Mouse (Mus musculus) intestine, embryonic 16.5 days (tissue): ENCODE results near the gene Fbln5. TPM values are rescaled to one million over a fixed set of nuclear protein-coding genes. Genes with fewer than 3 reads are reported as not detected.

Experiments
- ATAC-seq: fragments of 200-750 bp; cut with Nextera tagmentation; 2 replicates; pipeline ENCODE4 v1.8.0; 2017; ENCODE audit warnings: moderate TSS enrichment, moderate library complexity
- H3K27ac ChIP-seq: fragments of 300-500 bp; sonication (generic); 2 replicates; pipeline ENCODE4 v1.5.1; 2014; ENCODE audit warnings: mild to moderate bottlenecking, low read length
- H3K27me3 ChIP-seq: fragments of 300-500 bp; sonication (generic); replicated peaks from 2 replicates; pipeline ENCODE4 v1.6.1; 2014; ENCODE audit warnings: low read length, control low read depth, mixed read lengths; ENCODE audit not compliant: control insufficient read depth, insufficient read depth
- H3K36me3 ChIP-seq: fragments of 300-500 bp; sonication (generic); 2 replicates; pipeline ENCODE4 v1.6.1; 2014; ENCODE audit warnings: low read length, control low read depth; ENCODE audit not compliant: control insufficient read depth, insufficient read depth
- H3K4me1 ChIP-seq: fragments of 300-500 bp; sonication (generic); 2 replicates; pipeline ENCODE4 v1.6.1; 2014; ENCODE audit warnings: low read length, control low read depth, mixed read lengths; ENCODE audit not compliant: control insufficient read depth, insufficient read depth
- H3K4me2 ChIP-seq: fragments of 300-500 bp; sonication (generic); 2 replicates; pipeline ENCODE4 v1.6.1; 2014; ENCODE audit warnings: low read depth, low read length, control low read depth
- H3K4me3 ChIP-seq: fragments of 300-500 bp; sonication (generic); 2 replicates; pipeline ENCODE4 v1.5.1; 2014; ENCODE audit warnings: mild to moderate bottlenecking, low read length
- H3K9ac ChIP-seq: fragments of 300-500 bp; sonication (generic); 2 replicates; pipeline ENCODE4 v1.6.1; 2014; ENCODE audit warnings: low read depth, low read length
- H3K9me3 ChIP-seq: fragments of 300-500 bp; sonication (generic); 2 replicates; pipeline ENCODE4 v1.6.1; 2016; ENCODE audit warnings: low read length, control low read depth; ENCODE audit not compliant: control insufficient read depth
- WGBS: fragments of 180-500 bp; shearing (Covaris S2); extraction: QIAGEN DNeasy Blood & Tissue Kit; methylation state at CpG from one replicate; pipeline ENCODE4 v1.1.7; 2014; 5-methylcytosine and 5-hydroxymethylcytosine counted together
- polyA plus RNA-seq: library from polyadenylated mRNA; unstranded; fragments of >200 nt; fragmentation: Nextera tagmentation; extraction: Ambion mirVana; gene quantifications from 2 replicates; pipeline ENCODE4 v1.2.1, GENCODE M21; 2015

The Fbln5 gene
- 59.6 and 64.9 TPM in 2 replicates for polyA plus RNA-seq

- no peaks in the 10 kb centered on the region for H3K27me3 ChIP-seq
- H3K36me3 ChIP-seq, result no peaks in the 10 kb centered on the region
- H3K4me2 ChIP-seq, result peak within 1 kb of the TSS; percentile 93
- WGBS, result under 1% methylated on average over 46 of the region's 46 CpGs
- H3K9me3 ChIP-seq, result no peaks in the 10 kb centered on the region
- peaks cover 7% of the 10 kb centered on the region for H3K4me1 ChIP-seq
- H3K4me3 ChIP-seq, result peak within 1 kb of the TSS; percentile 56
- peak within 1 kb of the TSS; percentile 76 for H3K27ac ChIP-seq
- peak; percentile 85 for ATAC-seq
- H3K9ac ChIP-seq, result peak within 1 kb of the TSS; percentile 58
Measured at GRCm38 (mm10) chr12:101818608-101819370, at the start of gene Fbln5. Gene Fbln5, minus strand, starts transcription at chr12:101819055.

GRCm38 (mm10) chr12:101862286-101862964, 43.6 kb upstream of the Fbln5 start:
- Histone ChIP-seq H3K9me3 (no peaks in the 10 kb centered on the region), H3K4me1 (no peaks in the 10 kb centered on the region), H3K27me3 (no peaks in the 10 kb centered on the region), H3K4me3 (no peak overlapping the region), H3K9ac (no peak overlapping the region), H3K36me3 (no peaks in the 10 kb centered on the region), H3K4me2 (no peak overlapping the region), H3K27ac (no peak overlapping the region)
- no peak for ATAC-seq
- WGBS, result 87% methylated on average over 10 of the region's 10 CpGs

GRCm38 (mm10) chr12:101860256-101860655, 41.4 kb upstream of the Fbln5 start:
- Histone ChIP-seq H3K4me2 (no peak overlapping the region), H3K4me3 (no peak overlapping the region), H3K9ac (no peak overlapping the region), H3K4me1 (no peaks in the 10 kb centered on the region), H3K27ac (no peak overlapping the region), H3K36me3 (no peaks in the 10 kb centered on the region), H3K9me3 (no peaks in the 10 kb centered on the region), H3K27me3 (no peaks in the 10 kb centered on the region)
- no peak for ATAC-seq
- 98% methylated on average over 1 of the region's 1 CpGs for WGBS

DNA sequence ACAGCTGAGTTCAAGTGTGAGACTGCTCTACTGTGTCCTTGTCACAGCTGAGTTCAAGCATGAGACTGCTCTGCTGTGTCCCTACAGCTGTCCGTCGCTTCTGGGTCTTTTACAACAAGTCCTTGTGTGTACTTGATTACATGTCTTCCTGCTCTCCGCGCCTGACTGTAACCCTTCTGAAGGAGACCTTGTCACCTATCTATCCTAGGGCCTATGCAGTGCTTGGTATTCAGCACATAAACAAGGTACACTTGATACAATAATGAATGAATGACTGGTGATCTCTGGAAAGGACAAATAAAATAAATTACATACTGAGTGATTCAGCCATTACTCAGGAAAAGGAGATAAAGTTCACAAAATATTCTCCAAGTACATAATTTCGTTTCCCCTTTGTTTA, 39.2 kb upstream of the Fbln5 start:
- H3K4me1 ChIP-seq, result no peaks in the 10 kb centered on the region
- ATAC-seq, result no peak
- 91% methylated on average over 5 of the region's 5 CpGs for WGBS
- no peaks in the 10 kb centered on the region for H3K36me3 ChIP-seq
- H3K27me3 ChIP-seq, result no peaks in the 10 kb centered on the region
- H3K27ac ChIP-seq, result no peak overlapping the region
- no peak overlapping the region for H3K4me2 ChIP-seq
- H3K9me3 ChIP-seq, result no peaks in the 10 kb centered on the region
- no peak overlapping the region for H3K4me3 ChIP-seq
- no peak overlapping the region for H3K9ac ChIP-seq

- Histone ChIP-seq H3K4me1 (no peaks in the 10 kb centered on the region), H3K9me3 (no peaks in the 10 kb centered on the region), H3K9ac (no peak overlapping the region), H3K4me2 (no peak overlapping the region), H3K4me3 (no peak overlapping the region), H3K27me3 (no peaks in the 10 kb centered on the region), H3K36me3 (no peaks in the 10 kb centered on the region), H3K27ac (no peak overlapping the region)
- no peak for ATAC-seq
- WGBS, result 96% methylated on average over 11 of the region's 11 CpGs
Measured at GRCm38 (mm10) chr12:101854336-101854735, 35.5 kb upstream of the Fbln5 start.

DNA sequence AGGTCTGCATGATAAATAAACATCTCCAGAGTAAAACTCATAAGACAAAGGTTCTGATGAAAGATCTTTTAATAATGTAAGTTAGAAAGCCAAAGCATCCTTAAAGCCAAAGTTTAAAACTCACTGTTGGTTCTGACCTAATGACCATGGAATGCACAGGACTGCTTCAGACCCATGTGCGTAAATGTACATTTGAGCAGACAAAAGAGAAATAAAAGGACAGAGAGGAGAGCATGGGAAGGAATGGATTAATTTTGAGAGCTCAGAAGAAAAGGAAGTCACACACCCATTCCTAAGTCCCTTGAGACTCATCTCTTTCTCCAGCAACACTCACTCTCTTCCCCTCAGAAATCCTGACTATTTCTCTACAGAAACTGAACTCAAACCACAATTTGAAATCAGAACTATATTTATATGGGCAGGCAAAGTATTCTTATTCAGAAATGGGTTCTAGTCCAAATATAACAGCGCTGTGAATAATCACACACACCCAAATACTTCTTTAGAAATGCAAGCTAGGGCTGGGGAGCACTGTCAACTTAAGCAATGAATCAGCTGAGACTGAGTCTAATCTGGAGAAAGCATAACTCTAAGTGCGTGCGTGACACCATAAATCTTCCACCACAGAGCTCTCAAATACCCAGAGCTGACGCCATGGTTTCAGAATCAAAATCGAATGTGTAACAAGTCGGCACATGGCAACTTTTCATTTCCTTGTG, 33.1 kb upstream of the Fbln5 start:
- H3K4me2 ChIP-seq, result no peak overlapping the region
- no peak overlapping the region for H3K4me3 ChIP-seq
- H3K9me3 ChIP-seq, result no peaks in the 10 kb centered on the region
- H3K27me3 ChIP-seq, result no peaks in the 10 kb centered on the region
- no peaks in the 10 kb centered on the region for H3K36me3 ChIP-seq
- H3K27ac ChIP-seq, result no peak overlapping the region
- no peaks in the 10 kb centered on the region for H3K4me1 ChIP-seq
- no peak overlapping the region for H3K9ac ChIP-seq
- WGBS, result 83% methylated on average over 7 of the region's 7 CpGs
- no peak; the same call in 1 of the 2 replicates for ATAC-seq

DNA sequence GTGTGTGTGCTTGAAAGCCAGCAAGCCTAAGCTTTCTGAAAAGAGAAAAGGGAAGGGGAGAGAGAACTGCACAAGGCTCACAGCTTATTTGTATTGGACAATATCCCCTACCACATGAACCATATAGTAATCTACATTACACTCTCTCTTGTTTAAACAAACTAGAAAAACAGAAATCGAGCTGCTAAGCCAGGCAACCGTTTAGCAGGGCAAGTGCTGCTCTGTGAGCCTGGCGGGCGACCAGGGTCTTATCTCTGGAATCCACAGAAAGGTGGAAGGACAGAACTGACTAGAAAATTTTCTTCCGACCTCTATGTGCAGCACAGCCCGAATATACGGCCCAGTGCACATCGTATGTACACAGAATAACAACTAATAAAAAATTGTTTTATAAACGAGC, 32.5 kb upstream of the Fbln5 start:
- H3K27ac ChIP-seq, result no peak overlapping the region
- no peaks in the 10 kb centered on the region for H3K4me1 ChIP-seq
- H3K9ac ChIP-seq, result no peak overlapping the region
- no peaks in the 10 kb centered on the region for H3K36me3 ChIP-seq
- no peaks in the 10 kb centered on the region for H3K9me3 ChIP-seq
- H3K4me3 ChIP-seq, result no peak overlapping the region
- WGBS, result 65% methylated on average over 9 of the region's 9 CpGs
- H3K4me2 ChIP-seq, result no peak overlapping the region
- ATAC-seq, result no peak
- H3K27me3 ChIP-seq, result no peaks in the 10 kb centered on the region

DNA sequence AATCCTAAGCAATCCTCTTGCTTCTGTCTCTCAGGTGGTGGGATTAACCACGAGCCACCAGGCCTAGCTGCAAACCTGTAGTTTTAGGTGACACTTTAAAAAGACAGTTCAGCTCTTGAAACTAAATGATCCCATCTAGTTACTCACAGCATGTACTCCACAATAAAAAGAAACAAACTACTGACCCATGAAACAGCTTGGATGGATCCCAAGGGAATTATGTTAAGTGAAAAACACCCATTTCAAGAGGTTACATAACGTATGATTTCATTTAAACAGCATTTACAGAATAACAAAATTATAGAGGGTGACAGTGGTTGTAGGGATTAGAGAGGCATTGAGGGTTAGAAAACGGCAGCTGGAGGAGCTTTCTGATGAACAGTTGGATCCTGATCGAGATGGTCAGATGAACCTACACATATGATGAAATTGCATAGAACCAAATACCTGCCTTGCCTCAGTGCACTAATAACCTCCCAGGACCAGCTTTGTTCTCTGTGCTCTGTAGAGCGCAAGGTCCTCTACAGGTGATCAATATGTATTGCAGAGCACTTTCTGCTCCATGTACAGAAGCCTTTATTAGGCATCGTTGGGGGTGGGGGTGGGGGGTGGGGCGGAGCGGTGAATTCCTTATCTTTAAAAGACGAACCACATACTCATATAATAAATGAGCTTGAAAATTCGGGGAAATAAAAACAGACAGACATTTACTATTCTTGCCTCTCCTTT, 17.9 kb upstream of the Fbln5 start:
- no peak overlapping the region for H3K4me2 ChIP-seq
- 84% methylated on average over 10 of the region's 10 CpGs for WGBS
- H3K9ac ChIP-seq, result no peak overlapping the region
- no peaks in the 10 kb centered on the region for H3K9me3 ChIP-seq
- no peak for ATAC-seq
- no peaks in the 10 kb centered on the region for H3K27me3 ChIP-seq
- no peak overlapping the region for H3K27ac ChIP-seq
- no peak overlapping the region for H3K4me3 ChIP-seq
- peaks cover 10% of the 10 kb centered on the region; the same call in 1 of the 2 replicates for H3K36me3 ChIP-seq
- 0 out of 2 replicates have a peak, but pooled peaks cover 3% of the 10 kb centered on the region for H3K4me1 ChIP-seq

- no peaks in the 10 kb centered on the region for H3K9me3 ChIP-seq
- 87% methylated on average over 4 of the region's 4 CpGs for WGBS
- no peak overlapping the region for H3K9ac ChIP-seq
- H3K27ac ChIP-seq, result no peak overlapping the region
- peaks cover 10% of the 10 kb centered on the region; the same call in 1 of the 2 replicates for H3K36me3 ChIP-seq
- H3K4me1 ChIP-seq, result 0 out of 2 replicates have a peak, but pooled peaks cover 3% of the 10 kb centered on the region
- H3K27me3 ChIP-seq, result no peaks in the 10 kb centered on the region
- no peak overlapping the region for H3K4me3 ChIP-seq
- ATAC-seq, result no peak
- no peak overlapping the region for H3K4me2 ChIP-seq
Measured at GRCm38 (mm10) chr12:101834715-101835114, 15.9 kb upstream of the Fbln5 start.
